Mouse (Mus musculus): ENCODE measurements around the gene Uap1. TPM values are rescaled to one million over a fixed set of nuclear protein-coding genes. Genes with fewer than 3 reads are reported as not detected.
A peak's percentile ranks its signal among the peaks of the same experiment; 100 is the strongest.

Gene Uap1
- polyA plus RNA-seq, 1 experiment from 2014 or later: 65.8 TPM

DNA sequence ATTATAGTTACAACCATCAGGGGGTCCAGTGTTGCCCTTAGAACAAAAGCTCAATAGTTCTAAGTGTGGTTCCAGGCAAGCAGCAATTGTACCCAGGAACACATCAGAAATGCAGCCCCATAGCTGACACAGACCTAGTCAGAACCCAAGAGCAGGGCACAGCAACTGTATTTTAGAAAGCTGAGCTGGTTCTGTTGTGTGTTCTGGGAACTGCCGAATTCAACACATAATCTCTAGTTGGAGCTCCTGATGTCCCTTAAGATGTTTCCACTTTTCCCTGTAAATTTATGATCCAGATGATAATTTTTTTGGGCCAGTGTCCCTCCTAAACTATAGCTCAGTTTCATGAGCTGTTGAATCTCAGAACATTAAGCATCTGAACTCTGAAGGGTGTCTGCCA, 17.2 kb upstream of the Uap1 start:
- no peak overlapping the region for H3K9ac ChIP-seq
- no peaks in the 10 kb centered on the region for H3K27me3 ChIP-seq
- no peak overlapping the region for H3K27ac ChIP-seq (replicated peaks)
- ATAC-seq (ENCODE audit: low read depth): no peak
- H3K4me1 ChIP-seq (replicated peaks): no peaks in the 10 kb centered on the region
- H3K9me3 ChIP-seq: no peaks in the 10 kb centered on the region
- 86% methylated on average over 1 of the region's 1 CpGs for WGBS
- H3K4me2 ChIP-seq: no peak overlapping the region
- H3K36me3 ChIP-seq: peaks cover 44% of the 10 kb centered on the region
- H3K4me3 ChIP-seq: no peak overlapping the region

DNA sequence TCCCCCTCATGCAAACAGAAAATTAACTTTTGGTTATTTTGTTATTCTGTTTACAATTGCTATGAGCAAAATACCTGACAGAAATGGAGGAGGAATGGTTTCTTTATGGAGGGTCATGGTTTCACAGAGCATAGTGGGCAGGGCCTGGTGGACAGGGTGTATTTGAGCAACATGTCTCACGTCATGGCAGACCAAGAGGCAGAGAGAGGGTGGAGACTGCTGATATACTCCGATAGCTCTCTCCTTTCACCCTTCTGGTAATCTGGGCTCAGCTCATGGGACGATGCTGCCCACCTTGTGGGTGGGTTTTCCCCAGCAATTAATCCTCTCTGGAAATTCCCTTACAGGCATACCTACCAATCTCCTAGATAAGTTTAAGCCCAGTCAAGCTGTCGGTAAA, 15.5 kb upstream of the Uap1 start:
- no peak overlapping the region for H3K4me2 ChIP-seq
- H3K4me3 ChIP-seq: no peak overlapping the region
- H3K27ac ChIP-seq (replicated peaks): no peak overlapping the region
- H3K27me3 ChIP-seq: no peaks in the 10 kb centered on the region
- no peak for ATAC-seq (ENCODE audit: low read depth)
- no peaks in the 10 kb centered on the region for H3K9me3 ChIP-seq
- no peaks in the 10 kb centered on the region for H3K4me1 ChIP-seq (replicated peaks)
- no peak overlapping the region for H3K9ac ChIP-seq
- 83% methylated on average over 4 of the region's 4 CpGs for WGBS
- H3K36me3 ChIP-seq: peaks cover 27% of the 10 kb centered on the region

DNA sequence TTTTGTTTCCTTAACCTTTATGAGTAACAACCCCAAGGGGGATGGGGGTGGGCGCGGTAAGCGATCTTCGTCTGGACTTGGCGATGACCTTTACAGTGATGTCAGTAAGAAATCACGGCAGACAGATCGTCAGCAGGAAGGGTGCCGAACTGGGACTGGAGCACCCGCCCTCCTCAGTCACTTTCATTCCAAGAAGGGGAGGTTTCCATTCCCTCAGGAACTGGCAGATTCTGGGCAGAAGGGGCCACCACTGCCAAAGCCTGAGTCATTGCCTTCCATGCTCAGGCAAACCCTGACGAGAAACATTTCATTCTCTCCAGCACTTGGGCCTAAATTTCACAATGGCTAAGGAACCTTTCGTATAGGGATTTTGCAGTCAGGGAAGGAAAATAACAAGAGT, 13.8 kb upstream of the Uap1 start:
- Histone ChIP-seq H3K36me3 (peaks cover 12% of the 10 kb centered on the region), H3K27ac (replicated peaks) (no peak overlapping the region), H3K9me3 (no peaks in the 10 kb centered on the region), H3K4me1 (replicated peaks) (no peaks in the 10 kb centered on the region), H3K4me3 (no peak overlapping the region), H3K9ac (no peak overlapping the region), H3K27me3 (no peaks in the 10 kb centered on the region), H3K4me2 (no peak overlapping the region)
- WGBS: 72% methylated on average over 11 of the region's 11 CpGs
- no peak for ATAC-seq (ENCODE audit: low read depth)

DNA sequence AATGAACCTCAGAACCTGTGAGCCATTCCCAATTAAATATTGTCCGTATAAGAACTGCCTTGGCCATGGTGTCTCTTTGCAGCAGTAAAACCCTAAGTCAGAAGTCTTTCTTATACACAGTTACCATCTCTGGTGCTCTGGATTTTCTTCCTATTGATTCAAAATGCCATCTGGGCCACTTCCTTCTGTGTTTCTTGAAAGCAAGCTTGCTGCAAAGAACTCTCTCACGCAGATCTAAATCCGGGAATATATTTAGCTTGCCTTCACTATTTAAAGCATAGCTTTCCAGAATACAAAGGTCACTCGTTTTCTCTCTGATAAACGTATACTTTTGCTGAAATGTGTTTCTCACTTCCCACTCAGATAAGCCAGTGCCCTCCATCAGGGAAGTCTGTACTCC, 11.8 kb upstream of the Uap1 start:
- no peaks in the 10 kb centered on the region for H3K36me3 ChIP-seq
- no peak overlapping the region for H3K27ac ChIP-seq (replicated peaks)
- H3K4me3 ChIP-seq: no peak overlapping the region
- ATAC-seq (ENCODE audit: low read depth): no peak
- no peaks in the 10 kb centered on the region for H3K27me3 ChIP-seq
- 89% methylated on average over 5 of the region's 5 CpGs for WGBS
- no peaks in the 10 kb centered on the region for H3K9me3 ChIP-seq
- H3K4me1 ChIP-seq (replicated peaks): no peaks in the 10 kb centered on the region
- no peak overlapping the region for H3K9ac ChIP-seq
- H3K4me2 ChIP-seq: no peak overlapping the region

DNA sequence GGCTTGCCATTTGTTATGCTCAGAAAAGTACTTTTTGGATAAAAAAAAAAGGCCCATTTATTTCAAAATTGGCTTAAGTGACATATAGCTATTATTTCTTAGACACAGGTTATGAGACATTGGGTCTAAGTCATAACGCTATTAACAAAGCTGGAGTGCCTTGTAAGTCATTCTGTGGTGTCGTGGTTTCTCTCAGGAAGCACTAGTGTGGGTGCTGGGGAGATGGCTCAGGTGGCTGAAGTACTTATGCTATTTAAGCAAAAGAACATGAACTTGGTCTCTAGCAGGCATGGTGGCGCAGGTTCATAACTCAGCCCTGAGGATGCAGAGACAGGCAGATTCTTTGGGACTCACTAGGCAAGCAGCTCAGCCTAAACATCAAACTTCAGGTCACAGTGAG, 10.4 kb upstream of the Uap1 start:
- Histone ChIP-seq H3K4me1 (replicated peaks) (no peaks in the 10 kb centered on the region), H3K4me3 (no peak overlapping the region), H3K9me3 (no peaks in the 10 kb centered on the region), H3K36me3 (no peaks in the 10 kb centered on the region), H3K27ac (replicated peaks) (no peak overlapping the region), H3K27me3 (no peaks in the 10 kb centered on the region), H3K9ac (no peak overlapping the region), H3K4me2 (no peak overlapping the region)
- WGBS: 87% methylated on average over 3 of the region's 3 CpGs
- no peak for ATAC-seq (ENCODE audit: low read depth)

DNA sequence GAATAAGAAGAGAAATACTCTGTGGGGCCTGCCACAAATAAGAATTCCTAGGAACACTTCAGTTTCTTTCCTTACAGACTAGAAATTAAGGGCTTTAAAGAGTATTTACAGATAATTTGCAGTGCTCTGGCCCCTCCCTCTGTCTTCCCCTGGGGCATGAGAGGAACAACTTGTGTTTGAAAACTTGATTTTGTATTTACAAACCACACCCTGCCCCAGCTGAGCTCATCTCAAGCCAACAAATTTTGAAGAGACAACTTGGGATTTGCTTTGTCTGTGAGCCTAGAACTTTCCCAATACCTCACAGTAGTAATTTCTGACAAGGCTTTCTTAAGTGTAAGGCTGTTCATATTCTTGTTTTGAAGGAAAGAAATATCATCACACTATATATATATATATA, 7.9 kb upstream of the Uap1 start:
- Histone ChIP-seq H3K36me3 (no peaks in the 10 kb centered on the region), H3K4me3 (no peak overlapping the region), H3K9me3 (no peaks in the 10 kb centered on the region), H3K4me1 (replicated peaks) (no peaks in the 10 kb centered on the region), H3K9ac (no peak overlapping the region), H3K27ac (replicated peaks) (no peak overlapping the region), H3K27me3 (no peaks in the 10 kb centered on the region), H3K4me2 (no peak overlapping the region)
- ATAC-seq (ENCODE audit: low read depth): no peak

DNA sequence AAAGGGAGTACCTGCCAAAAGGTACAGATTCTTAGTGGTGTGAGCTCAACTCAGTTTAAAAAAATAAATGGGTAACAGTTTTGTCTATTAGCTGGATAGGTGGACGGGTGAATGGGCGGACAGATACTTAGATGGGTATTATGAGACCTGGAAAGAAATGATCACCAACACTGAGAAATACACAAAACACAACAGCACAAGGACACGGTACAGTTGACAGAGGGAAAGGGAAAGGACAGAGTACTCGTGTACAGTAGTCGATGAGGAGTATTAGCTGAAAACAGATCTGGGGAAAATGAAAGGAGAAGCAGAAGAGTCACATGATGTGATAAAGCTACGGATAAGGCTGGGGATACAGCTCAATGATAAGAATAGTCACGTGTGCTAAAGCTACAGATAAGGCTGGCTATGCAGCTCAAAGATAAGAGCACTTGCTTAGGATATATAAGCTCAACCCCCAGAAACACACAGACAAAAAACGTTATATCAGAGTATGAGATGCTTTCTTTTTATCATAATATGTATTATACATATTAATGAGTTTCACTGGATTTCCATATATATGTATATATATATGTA, 2.0 kb upstream of the Uap1 start:
- no peak for ATAC-seq (ENCODE audit: low read depth)
- peaks cover 27% of the 10 kb centered on the region for H3K4me1 ChIP-seq (replicated peaks)
- H3K9me3 ChIP-seq: no peaks in the 10 kb centered on the region
- no peak overlapping the region for H3K4me2 ChIP-seq
- H3K27ac ChIP-seq (replicated peaks): no peak overlapping the region
- H3K9ac ChIP-seq: no peak overlapping the region
- no peak overlapping the region for H3K4me3 ChIP-seq
- WGBS: 89% methylated on average over 8 of the region's 8 CpGs
- H3K27me3 ChIP-seq: no peaks in the 10 kb centered on the region
- H3K36me3 ChIP-seq: no peaks in the 10 kb centered on the region

DNA sequence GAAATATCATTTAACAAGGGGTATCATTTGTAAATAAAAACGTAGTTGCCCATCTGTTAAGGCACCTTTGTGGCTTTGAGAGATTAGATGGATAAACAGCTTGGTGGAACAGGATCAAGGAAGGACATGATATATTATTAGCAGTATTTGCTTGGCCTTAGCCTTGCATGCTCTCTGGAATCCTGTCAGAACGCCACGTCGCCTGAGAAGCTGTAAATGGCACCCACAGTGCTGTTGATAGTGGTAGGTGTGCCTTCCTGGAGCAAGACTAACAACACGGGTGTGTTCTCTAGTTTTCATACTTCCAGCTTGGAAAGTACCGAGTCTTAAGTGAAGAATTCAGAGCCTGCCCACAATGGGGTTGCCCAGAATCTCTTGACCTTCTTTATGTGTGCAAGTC, 1.1 kb upstream of the Uap1 start:
- no peaks in the 10 kb centered on the region for H3K36me3 ChIP-seq
- H3K4me2 ChIP-seq: peak overlapping the region; percentile 77
- peaks cover 27% of the 10 kb centered on the region for H3K4me1 ChIP-seq (replicated peaks)
- no peak for ATAC-seq (ENCODE audit: low read depth)
- peak overlapping the region; percentile 81; the same call in 1 of the 2 replicates for H3K9ac ChIP-seq
- peak overlapping the region; percentile 89 for H3K27ac ChIP-seq (replicated peaks)
- no peaks in the 10 kb centered on the region for H3K27me3 ChIP-seq
- WGBS: 48% methylated on average over 6 of the region's 6 CpGs
- H3K9me3 ChIP-seq: no peaks in the 10 kb centered on the region
- H3K4me3 ChIP-seq: no peak overlapping the region

DNA sequence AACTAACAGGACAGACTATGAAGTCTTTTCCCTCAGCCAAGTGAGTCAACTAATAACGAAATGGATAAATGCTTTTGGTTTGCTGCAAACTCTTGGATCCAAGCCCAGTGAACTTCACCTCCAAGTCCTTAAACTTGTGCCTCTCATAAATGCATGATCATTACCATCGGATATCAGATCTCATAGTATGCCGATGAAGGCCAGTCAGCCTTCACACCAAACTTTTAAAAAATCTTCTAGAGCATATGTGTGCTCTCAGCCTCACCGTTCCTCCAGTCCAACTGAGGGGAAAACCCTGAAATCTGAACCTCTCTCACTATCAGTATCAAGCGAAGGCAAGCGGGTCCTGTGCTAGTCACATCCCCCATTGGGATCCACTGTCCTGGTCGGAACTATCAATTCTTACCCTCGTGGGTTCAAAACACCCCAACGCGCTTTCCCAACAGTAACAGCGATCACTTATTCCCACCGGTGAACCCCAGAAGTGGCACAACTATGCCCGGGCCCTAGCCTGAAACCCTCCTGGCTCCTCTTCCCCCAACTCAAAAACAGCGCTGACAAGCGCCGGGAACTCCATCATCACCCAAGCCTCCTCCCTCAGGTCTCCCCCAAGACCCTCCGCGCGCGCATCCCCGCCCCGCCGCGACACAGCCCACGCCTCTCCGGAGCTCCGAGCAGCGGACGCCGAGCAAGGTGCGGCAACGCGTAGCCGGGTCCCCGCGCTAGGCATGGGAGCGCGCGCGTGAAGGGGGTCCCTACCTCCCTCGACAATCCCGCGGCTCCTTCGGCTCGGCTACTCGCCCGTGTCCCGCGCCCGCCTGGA, 555 bp downstream of the Uap1 start:
- H3K27me3 ChIP-seq: no peaks in the 10 kb centered on the region
- WGBS: 1% methylated on average over 50 of the region's 50 CpGs
- H3K9ac ChIP-seq: peak overlapping the region; percentile 82
- no peaks in the 10 kb centered on the region for H3K36me3 ChIP-seq
- peak overlapping the region; percentile 59 for H3K4me3 ChIP-seq
- H3K9me3 ChIP-seq: no peaks in the 10 kb centered on the region
- peak overlapping the region; percentile 76 for H3K4me2 ChIP-seq
- H3K27ac ChIP-seq (replicated peaks): peak overlapping the region; percentile 89
- H3K4me1 ChIP-seq (replicated peaks): peaks cover 27% of the 10 kb centered on the region
- peak; percentile 91 for ATAC-seq (ENCODE audit: low read depth)

DNA sequence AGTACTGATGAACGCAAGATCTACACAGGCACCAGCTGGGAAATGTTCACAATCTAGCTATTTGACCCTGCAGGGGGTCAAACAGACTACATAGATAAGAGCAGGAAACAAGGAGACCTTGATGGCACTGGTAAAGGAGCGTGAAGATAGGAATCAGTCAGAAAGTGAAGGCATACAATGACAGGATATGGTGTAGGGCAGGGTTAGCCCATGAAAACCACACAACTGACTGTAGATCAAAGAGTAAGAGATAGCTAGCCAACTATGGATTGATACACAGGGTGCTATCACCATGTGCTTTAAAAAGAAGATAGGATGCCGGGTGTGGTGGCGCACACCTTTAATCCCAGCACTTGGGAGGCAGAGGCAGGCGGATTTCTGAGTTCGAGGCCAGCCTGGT, 7.0 kb downstream of the Uap1 start:
- Histone ChIP-seq H3K9me3 (no peaks in the 10 kb centered on the region), H3K9ac (no peak overlapping the region), H3K4me3 (no peak overlapping the region), H3K36me3 (peaks cover 21% of the 10 kb centered on the region), H3K27me3 (no peaks in the 10 kb centered on the region), H3K4me1 (replicated peaks) (peaks cover 2% of the 10 kb centered on the region; the same call in 1 of the 2 replicates), H3K4me2 (no peak overlapping the region), H3K27ac (replicated peaks) (no peak overlapping the region)
- no peak for ATAC-seq (ENCODE audit: low read depth)
- WGBS: 90% methylated on average over 6 of the region's 6 CpGs

DNA sequence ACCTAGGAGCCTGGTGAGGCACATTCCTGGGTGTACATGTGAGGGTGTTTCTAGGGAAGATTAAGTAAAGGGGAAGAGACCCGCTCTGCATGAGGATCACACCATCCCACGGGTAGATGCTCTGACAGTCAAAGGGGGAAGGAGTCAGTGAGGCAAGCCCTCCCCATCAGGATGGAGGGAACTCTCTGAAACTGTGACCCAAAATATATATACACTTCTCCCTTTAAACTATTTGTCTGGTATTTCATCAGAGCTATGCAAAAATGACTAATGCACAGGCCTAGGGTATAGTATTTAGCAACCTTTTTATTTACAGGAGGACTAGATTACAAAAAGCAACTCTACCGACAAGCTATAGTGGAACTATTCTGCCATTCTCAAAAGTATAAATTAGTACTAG, 9.8 kb downstream of the Uap1 start:
- H3K9me3 ChIP-seq: no peaks in the 10 kb centered on the region
- H3K4me3 ChIP-seq: no peak overlapping the region
- no peak overlapping the region for H3K27ac ChIP-seq (replicated peaks)
- H3K27me3 ChIP-seq: no peaks in the 10 kb centered on the region
- no peak overlapping the region for H3K4me2 ChIP-seq
- WGBS: 88% methylated on average over 3 of the region's 3 CpGs
- no peak overlapping the region for H3K9ac ChIP-seq
- no peak for ATAC-seq (ENCODE audit: low read depth)
- H3K36me3 ChIP-seq: peaks cover 34% of the 10 kb centered on the region
- peaks cover 20% of the 10 kb centered on the region for H3K4me1 ChIP-seq (replicated peaks)

DNA sequence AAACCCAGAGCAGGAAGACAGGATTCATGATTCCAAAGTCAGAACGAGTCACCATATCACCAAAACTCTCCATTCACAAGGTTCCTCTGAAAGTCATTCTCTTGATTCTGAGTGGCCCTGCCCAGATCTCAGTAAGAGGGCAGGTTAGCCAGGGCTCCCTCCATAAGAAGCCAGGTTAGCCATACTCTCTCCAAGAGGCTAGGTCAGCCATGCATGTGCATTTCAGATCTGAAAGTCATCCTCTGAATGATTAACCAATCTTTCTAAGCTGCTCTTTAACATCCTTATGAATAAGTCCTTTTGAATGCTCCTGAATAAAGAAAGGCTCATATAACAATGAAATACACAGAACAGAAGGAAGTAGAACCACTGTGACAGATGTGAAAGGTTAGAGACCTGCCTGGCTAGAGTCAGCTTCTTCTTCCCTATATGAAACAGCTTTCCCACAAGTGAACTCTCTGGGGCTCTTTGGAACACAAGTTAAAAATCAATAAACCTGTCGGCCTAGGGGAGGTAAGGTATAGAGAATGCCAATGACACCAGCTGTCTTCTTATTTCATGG, 10.6 kb downstream of the Uap1 start:
- no peak overlapping the region for H3K9ac ChIP-seq
- peaks cover 34% of the 10 kb centered on the region for H3K36me3 ChIP-seq
- no peak overlapping the region for H3K4me3 ChIP-seq
- no peak overlapping the region for H3K27ac ChIP-seq (replicated peaks)
- H3K4me2 ChIP-seq: no peak overlapping the region
- 75% methylated on average over 2 of the region's 2 CpGs for WGBS
- H3K4me1 ChIP-seq (replicated peaks): peaks cover 20% of the 10 kb centered on the region
- H3K27me3 ChIP-seq: no peaks in the 10 kb centered on the region
- ATAC-seq (ENCODE audit: low read depth): no peak
- H3K9me3 ChIP-seq: no peaks in the 10 kb centered on the region
